Mouse (Mus musculus): ENCODE data around the gene Catsperb.
"Not testable (repeated sequence)": the region's sequence is repeated elsewhere in the genome, so short reads cannot be mapped to it uniquely, and the experiment has no call there.

The Catsperb gene

GRCm38 (mm10) chr12:101404353-101404752 lies at the start of gene Catsperb:
TSS of gene Catsperb (plus strand) at chr12:101404653.
- DNase-seq = not testable (repeated sequence)

- DNase-seq = peak; percentile 4
These were observed 43.0 kb upstream of the Catsperb start for GRCm38 (mm10) chr12:101361468-101361867.

- DNase-seq = not testable (repeated sequence)
These were observed 23.0 kb upstream of the Catsperb start for GRCm38 (mm10) chr12:101381460-101381859.

- DNase-seq = no peak
These were observed 21.7 kb downstream of the Catsperb start for GRCm38 (mm10) chr12:101426131-101426530.

GRCm38 (mm10) chr12:101462051-101462450 lies 57.6 kb downstream of the Catsperb start:
- DNase-seq = no peak

- DNase-seq = no peak
These were observed 79.1 kb downstream of the Catsperb start for GRCm38 (mm10) chr12:101483571-101483970.

GRCm38 (mm10) chr12:101511326-101511725 lies 106.9 kb downstream of the Catsperb start:
- DNase-seq = not testable (repeated sequence)

GRCm38 (mm10) chr12:101606622-101607021 lies 202.2 kb downstream of the Catsperb start:
- not testable (repeated sequence) for DNase-seq

GRCm38 (mm10) chr12:101633137-101633536 lies 228.7 kb downstream of the Catsperb start:
- no peak for DNase-seq

GRCm38 (mm10) chr12:101667502-101667901 lies 263.0 kb downstream of the Catsperb start:
- no peak for DNase-seq
